Mouse (Mus musculus) hindbrain, embryonic 14.5 days (tissue): ENCODE data around the gene Patj. TPM values are rescaled to one million over a fixed set of nuclear protein-coding genes. Genes with fewer than 3 reads are reported as not detected.

Experiments
- ATAC-seq: fragments of 200-750 bp; cut with Nextera tagmentation; 2 replicates; pipeline ENCODE4 v1.8.0; 2017; ENCODE audit warnings: moderate number of reproducible peaks, mild to moderate bottlenecking, moderate TSS enrichment, moderate library complexity; ENCODE audit not compliant: low FRiP score
- DNase-seq: peaks from one replicate; pipeline ENCODE4 v3.0.0-alpha.2; 2015; ENCODE audit warnings: low spot score
- H3K27ac ChIP-seq: fragments of 300-500 bp; sonication (generic); 2 replicates; pipeline ENCODE4 v1.5.1; 2014; ENCODE audit warnings: mild to moderate bottlenecking, moderate library complexity
- H3K27me3 ChIP-seq: fragments of 300-500 bp; sonication (generic); 2 replicates; pipeline ENCODE4 v1.6.1; 2014; ENCODE audit warnings: mild to moderate bottlenecking, low read length, mixed read lengths; ENCODE audit not compliant: control insufficient read depth, insufficient read depth
- H3K36me3 ChIP-seq: fragments of 300-500 bp; sonication (generic); replicated peaks from 2 replicates; pipeline ENCODE4 v1.6.1; 2014; ENCODE audit not compliant: control insufficient read depth, insufficient read depth
- H3K4me1 ChIP-seq: fragments of 300-500 bp; sonication (generic); replicated peaks from 2 replicates; pipeline ENCODE4 v1.6.1; 2014; ENCODE audit warnings: antibody characterized with exemption, low read length, mixed read lengths; ENCODE audit not compliant: control insufficient read depth, insufficient read depth
- H3K4me2 ChIP-seq: fragments of 300-500 bp; sonication (generic); replicated peaks from 2 replicates; pipeline ENCODE4 v1.6.1; 2014; ENCODE audit warnings: mild to moderate bottlenecking, moderate library complexity
- H3K4me3 ChIP-seq: fragments of 300-500 bp; sonication (generic); replicated peaks from 2 replicates; pipeline ENCODE4 v1.5.1; 2014; ENCODE audit warnings: mild to moderate bottlenecking, low read length
- H3K9ac ChIP-seq: fragments of 300-500 bp; sonication (generic); 2 replicates; pipeline ENCODE4 v1.6.1; 2014
- H3K9me3 ChIP-seq: fragments of 300-500 bp; sonication (generic); 2 replicates; pipeline ENCODE4 v1.6.1; 2016; ENCODE audit warnings: low read length; ENCODE audit not compliant: control insufficient read depth
- WGBS: fragments of 180-500 bp; shearing (Covaris S2); extraction: QIAGEN DNeasy Blood & Tissue Kit; methylation state at CpG from one replicate; pipeline ENCODE4 v1.1.7; 2014; 5-methylcytosine and 5-hydroxymethylcytosine counted together
- polyA plus RNA-seq: library from polyadenylated mRNA; unstranded; fragments of >200 nt; fragmentation: Nextera tagmentation; extraction: Ambion mirVana; gene quantifications from 2 replicates; pipeline ENCODE4 v1.2.1, GENCODE M21; 2014

Gene Patj
- polyA plus RNA-seq, 1 experiment from 2014 or later: 8.0 TPM

- Histone ChIP-seq H3K27ac (no peak overlapping the region), H3K27me3 (no peaks in the 10 kb centered on the region), H3K4me1 (no peaks in the 10 kb centered on the region), H3K9ac (no peak overlapping the region), H3K4me3 (no peak overlapping the region), H3K36me3 (0 out of 2 replicates have a peak, but pooled peaks cover 6% of the 10 kb centered on the region), H3K4me2 (no peak overlapping the region), H3K9me3 (no peaks in the 10 kb centered on the region)
- DNase-seq (no peak), ATAC-seq (no peak)
- WGBS: 82% methylated on average over 6 of the region's 6 CpGs
Measured at GRCm38 (mm10) chr4:98520492-98520891, 124.9 kb downstream of the Patj start.

- Histone ChIP-seq H3K9ac (no peak overlapping the region), H3K27ac (no peak overlapping the region), H3K4me2 (no peak overlapping the region), H3K27me3 (no peaks in the 10 kb centered on the region), H3K36me3 (no peaks in the 10 kb centered on the region), H3K4me1 (no peaks in the 10 kb centered on the region), H3K9me3 (no peaks in the 10 kb centered on the region), H3K4me3 (no peak overlapping the region)
- no peak for DNase-seq
- 91% methylated on average over 10 of the region's 10 CpGs for WGBS
- no peak for ATAC-seq
Measured at GRCm38 (mm10) chr4:98524525-98524924, 128.9 kb downstream of the Patj start.

- Histone ChIP-seq H3K9me3 (no peaks in the 10 kb centered on the region), H3K27me3 (no peaks in the 10 kb centered on the region), H3K9ac (no peak overlapping the region), H3K36me3 (no peaks in the 10 kb centered on the region), H3K4me3 (no peak overlapping the region), H3K4me1 (no peaks in the 10 kb centered on the region), H3K4me2 (no peak overlapping the region), H3K27ac (no peak overlapping the region)
- 91% methylated on average over 3 of the region's 3 CpGs for WGBS
- DNase-seq (no peak), ATAC-seq (no peak)
Measured at GRCm38 (mm10) chr4:98535446-98535845, 139.9 kb downstream of the Patj start.

- H3K4me1 ChIP-seq: peaks cover 4% of the 10 kb centered on the region
- no peak for DNase-seq
- no peak overlapping the region for H3K27ac ChIP-seq
- H3K9ac ChIP-seq: no peak overlapping the region
- no peaks in the 10 kb centered on the region for H3K36me3 ChIP-seq
- WGBS: 81% methylated on average over 2 of the region's 2 CpGs
- no peak overlapping the region for H3K4me2 ChIP-seq
- H3K27me3 ChIP-seq: no peaks in the 10 kb centered on the region
- H3K4me3 ChIP-seq: no peak overlapping the region
- H3K9me3 ChIP-seq: no peaks in the 10 kb centered on the region
- no peak for ATAC-seq
Measured at GRCm38 (mm10) chr4:98541591-98541990, 146.0 kb downstream of the Patj start.

GRCm38 (mm10) chr4:98543001-98543400 is 147.4 kb downstream of the Patj start:
- WGBS: 70% methylated on average over 3 of the region's 3 CpGs
- no peak for DNase-seq
- ATAC-seq: no peak
- Histone ChIP-seq H3K27me3 (no peaks in the 10 kb centered on the region), H3K27ac (no peak overlapping the region), H3K9ac (no peak overlapping the region), H3K4me2 (no peak overlapping the region), H3K4me1 (peaks cover 16% of the 10 kb centered on the region), H3K4me3 (no peak overlapping the region), H3K9me3 (no peaks in the 10 kb centered on the region), H3K36me3 (no peaks in the 10 kb centered on the region)

GRCm38 (mm10) chr4:98545376-98545775 is 149.8 kb downstream of the Patj start:
- WGBS: 46% methylated on average over 1 of the region's 1 CpGs
- no peaks in the 10 kb centered on the region for H3K36me3 ChIP-seq
- no peak overlapping the region for H3K27ac ChIP-seq
- H3K9me3 ChIP-seq: no peaks in the 10 kb centered on the region
- no peak overlapping the region for H3K4me3 ChIP-seq
- no peak overlapping the region for H3K4me2 ChIP-seq
- no peak overlapping the region for H3K9ac ChIP-seq
- ATAC-seq (no peak), DNase-seq (no peak)
- peaks cover 16% of the 10 kb centered on the region for H3K4me1 ChIP-seq
- H3K27me3 ChIP-seq: no peaks in the 10 kb centered on the region

GRCm38 (mm10) chr4:98546456-98547176 is 151.0 kb downstream of the Patj start:
- no peak for DNase-seq
- 33% methylated on average over 12 of the region's 12 CpGs for whole genome bisulfite sequencing

GRCm38 (mm10) chr4:98549491-98549890 is 153.9 kb downstream of the Patj start:
- Histone ChIP-seq H3K4me2 (no peak overlapping the region), H3K9ac (no peak overlapping the region), H3K27ac (no peak overlapping the region), H3K4me1 (peaks cover 23% of the 10 kb centered on the region), H3K9me3 (no peaks in the 10 kb centered on the region), H3K27me3 (no peaks in the 10 kb centered on the region), H3K36me3 (no peaks in the 10 kb centered on the region), H3K4me3 (no peak overlapping the region)
- no peak for DNase-seq
- no peak for ATAC-seq
- WGBS: 88% methylated on average over 7 of the region's 7 CpGs

More at GRCm38 (mm10) chr4:98546456-98547176, 151.0 kb downstream of the Patj start:
- H3K27ac ChIP-seq: peak overlapping the region; percentile 61
- H3K4me3 ChIP-seq: no peak overlapping the region
- no peaks in the 10 kb centered on the region for H3K36me3 ChIP-seq
- H3K4me2 ChIP-seq: peak overlapping the region; percentile 36
- H3K9ac ChIP-seq: peak overlapping the region; percentile 37
- no peaks in the 10 kb centered on the region for H3K27me3 ChIP-seq
- H3K4me1 ChIP-seq: peaks cover 16% of the 10 kb centered on the region
- ATAC-seq: peak; percentile 55
- no peaks in the 10 kb centered on the region for H3K9me3 ChIP-seq

- Histone ChIP-seq H3K36me3 (no peaks in the 10 kb centered on the region), H3K9me3 (no peaks in the 10 kb centered on the region), H3K27ac (no peak overlapping the region), H3K4me2 (no peak overlapping the region), H3K9ac (no peak overlapping the region), H3K4me1 (peaks cover 23% of the 10 kb centered on the region), H3K4me3 (no peak overlapping the region), H3K27me3 (no peaks in the 10 kb centered on the region)
- DNase-seq (no peak), ATAC-seq (no peak)
- 93% methylated on average over 5 of the region's 5 CpGs for WGBS
Measured at GRCm38 (mm10) chr4:98550116-98550515, 154.5 kb downstream of the Patj start.
